Mouse (Mus musculus) midbrain, embryonic 11.5 days (tissue): ENCODE data around the gene Sbno2. TPM values are rescaled to one million over a fixed set of nuclear protein-coding genes. Genes with fewer than 3 reads are reported as not detected.

Experiments used
- ATAC-seq: fragments of 200-750 bp; cut with Nextera tagmentation; 2 replicates; pipeline ENCODE4 v1.8.0; 2017; ENCODE audit warnings: moderate TSS enrichment, moderate library complexity; ENCODE audit not compliant: low FRiP score
- DNase-seq: peaks from one replicate; pipeline ENCODE4 v3.0.0; 2015; ENCODE audit warnings: low spot score; ENCODE audit errors: missing footprints
- H3K27ac ChIP-seq: fragments of 300-500 bp; sonication (generic); 2 replicates; pipeline ENCODE4 v1.5.1; 2014; ENCODE audit warnings: low read depth, low read length
- H3K27me3 ChIP-seq: fragments of 300-500 bp; sonication (generic); 2 replicates; pipeline ENCODE4 v1.6.1; 2014; ENCODE audit warnings: mild to moderate bottlenecking, low read length, moderate library complexity, mixed read lengths; ENCODE audit not compliant: control insufficient read depth, insufficient read depth
- H3K36me3 ChIP-seq: fragments of 300-500 bp; sonication (generic); 2 replicates; pipeline ENCODE4 v1.6.1; 2014; ENCODE audit warnings: mild to moderate bottlenecking, low read length, moderate library complexity, mixed read lengths; ENCODE audit not compliant: control insufficient read depth, insufficient read depth
- H3K4me1 ChIP-seq: fragments of 300-500 bp; sonication (generic); 2 replicates; pipeline ENCODE4 v1.6.1; 2014; ENCODE audit warnings: low read length; ENCODE audit not compliant: control insufficient read depth, insufficient read depth
- H3K4me2 ChIP-seq: fragments of 300-500 bp; sonication (generic); 2 replicates; pipeline ENCODE4 v1.6.1; 2014; ENCODE audit warnings: mild to moderate bottlenecking, moderate library complexity
- H3K4me3 ChIP-seq: fragments of 300-500 bp; sonication (generic); 2 replicates; pipeline ENCODE4 v1.5.1; 2014; ENCODE audit warnings: low read depth, low read length
- H3K9ac ChIP-seq: fragments of 300-500 bp; sonication (generic); 2 replicates; pipeline ENCODE4 v1.6.1; 2014; ENCODE audit warnings: low read length
- H3K9me3 ChIP-seq: fragments of 300-500 bp; sonication (generic); 2 replicates; pipeline ENCODE4 v1.6.1; 2016; ENCODE audit warnings: low read length; ENCODE audit not compliant: control insufficient read depth
- WGBS: fragments of 180-500 bp; shearing (Covaris S2); extraction: QIAGEN DNeasy Blood & Tissue Kit; methylation state at CpG from one replicate; pipeline ENCODE4 v1.1.7; 2014; 5-methylcytosine and 5-hydroxymethylcytosine counted together
- polyA plus RNA-seq: library from polyadenylated mRNA; unstranded; fragments of >200 nt; fragmentation: Nextera tagmentation; extraction: Ambion mirVana; gene quantifications from 2 replicates; pipeline ENCODE4 v1.2.1, GENCODE M21; 2014

The Sbno2 gene
- polyA plus RNA-seq, 1 experiment from 2014 or later: 7.0 TPM

GRCm38 (mm10) chr10:80025889-80026288 is 79.5 kb downstream of the Sbno2 start:
- Histone ChIP-seq H3K4me2 (no peak overlapping the region), H3K4me1 (no peaks in the 10 kb centered on the region), H3K36me3 (no peaks in the 10 kb centered on the region), H3K27me3 (no peaks in the 10 kb centered on the region), H3K9me3 (no peaks in the 10 kb centered on the region), H3K27ac (no peak overlapping the region), H3K9ac (no peak overlapping the region), H3K4me3 (no peak overlapping the region)
- ATAC-seq (peak; percentile 65), DNase-seq (no peak)
- 64% methylated on average over 12 of the region's 12 CpGs for WGBS

GRCm38 (mm10) chr10:80025463-80025862 is 79.9 kb downstream of the Sbno2 start:
- H3K4me3 ChIP-seq: no peak overlapping the region

GRCm38 (mm10) chr10:80025044-80025347 is 80.4 kb downstream of the Sbno2 start:
- Histone ChIP-seq H3K9me3 (no peaks in the 10 kb centered on the region), H3K4me1 (no peaks in the 10 kb centered on the region; the same call in 1 of the 2 replicates), H3K9ac (no peak overlapping the region), H3K27me3 (0 out of 2 replicates have a peak, but pooled peaks cover 1% of the 10 kb centered on the region), H3K27ac (no peak overlapping the region), H3K4me2 (no peak overlapping the region), H3K4me3 (no peak overlapping the region), H3K36me3 (no peaks in the 10 kb centered on the region)
- WGBS: 54% methylated on average over 4 of the region's 4 CpGs
- DNase-seq: no peak
- no peak for ATAC-seq

More at GRCm38 (mm10) chr10:80025463-80025862, 79.9 kb downstream of the Sbno2 start:
- no peak for ATAC-seq
- no peak overlapping the region for H3K4me2 ChIP-seq
- H3K4me1 ChIP-seq: no peaks in the 10 kb centered on the region
- no peak overlapping the region for H3K9ac ChIP-seq
- no peaks in the 10 kb centered on the region for H3K9me3 ChIP-seq
- no peaks in the 10 kb centered on the region for H3K27me3 ChIP-seq
- DNase-seq: no peak
- no peaks in the 10 kb centered on the region for H3K36me3 ChIP-seq
- WGBS: 73% methylated on average over 10 of the region's 10 CpGs
- H3K27ac ChIP-seq: no peak overlapping the region

- Histone ChIP-seq H3K4me2 (no peak overlapping the region), H3K4me3 (no peak overlapping the region), H3K4me1 (peaks cover 4% of the 10 kb centered on the region; the same call in 1 of the 2 replicates), H3K27me3 (peaks cover 7% of the 10 kb centered on the region), H3K9me3 (no peaks in the 10 kb centered on the region), H3K9ac (no peak overlapping the region), H3K36me3 (no peaks in the 10 kb centered on the region), H3K27ac (no peak overlapping the region)
- WGBS: 79% methylated on average over 15 of the region's 15 CpGs
- ATAC-seq (no peak), DNase-seq (no peak)
Measured at GRCm38 (mm10) chr10:80024229-80025043, 80.9 kb downstream of the Sbno2 start.

GRCm38 (mm10) chr10:80023758-80024157 is 81.6 kb downstream of the Sbno2 start:
- H3K9ac ChIP-seq: no peak overlapping the region
- H3K4me3 ChIP-seq: no peak overlapping the region
- peaks cover 9% of the 10 kb centered on the region for H3K27me3 ChIP-seq
- DNase-seq (no peak), ATAC-seq (no peak)
- peaks cover 6% of the 10 kb centered on the region; the same call in 1 of the 2 replicates for H3K4me1 ChIP-seq
- no peaks in the 10 kb centered on the region for H3K9me3 ChIP-seq
- WGBS: 90% methylated on average over 5 of the region's 5 CpGs
- no peaks in the 10 kb centered on the region for H3K36me3 ChIP-seq
- H3K27ac ChIP-seq: no peak overlapping the region
- no peak overlapping the region for H3K4me2 ChIP-seq

- DNase-seq (no peak), ATAC-seq (no peak)
- H3K9ac ChIP-seq: no peak overlapping the region
- no peak overlapping the region for H3K4me2 ChIP-seq
- no peak overlapping the region for H3K27ac ChIP-seq
- H3K27me3 ChIP-seq: peaks cover 9% of the 10 kb centered on the region
- H3K4me1 ChIP-seq: peaks cover 6% of the 10 kb centered on the region; the same call in 1 of the 2 replicates
- no peaks in the 10 kb centered on the region for H3K9me3 ChIP-seq
- WGBS: 94% methylated on average over 8 of the region's 8 CpGs
- H3K36me3 ChIP-seq: no peaks in the 10 kb centered on the region
- no peak overlapping the region for H3K4me3 ChIP-seq
Measured at GRCm38 (mm10) chr10:80022806-80023205, 82.6 kb downstream of the Sbno2 start.

- no peak overlapping the region for H3K4me3 ChIP-seq
- 95% methylated on average over 12 of the region's 12 CpGs for WGBS
- no peak overlapping the region for H3K4me2 ChIP-seq
- peaks cover 6% of the 10 kb centered on the region; the same call in 1 of the 2 replicates for H3K4me1 ChIP-seq
- H3K9me3 ChIP-seq: no peaks in the 10 kb centered on the region
- peaks cover 11% of the 10 kb centered on the region for H3K27me3 ChIP-seq
- no peak overlapping the region for H3K27ac ChIP-seq
- no peaks in the 10 kb centered on the region for H3K36me3 ChIP-seq
- H3K9ac ChIP-seq: no peak overlapping the region
- DNase-seq: no peak
- no peak for ATAC-seq
Measured at GRCm38 (mm10) chr10:80022164-80022563, 83.2 kb downstream of the Sbno2 start.

- Histone ChIP-seq H3K36me3 (no peaks in the 10 kb centered on the region), H3K4me3 (no peak overlapping the region)
- ATAC-seq: no peak
Measured at GRCm38 (mm10) chr10:80021320-80021641, 84.1 kb downstream of the Sbno2 start.

GRCm38 (mm10) chr10:80020603-80021319 is 84.6 kb downstream of the Sbno2 start:
- ATAC-seq: 0 out of 2 replicates have a peak, but pooled peaks have one; percentile 33
- no peak overlapping the region for H3K4me2 ChIP-seq
- no peak for DNase-seq
- H3K4me3 ChIP-seq: no peak overlapping the region
- no peaks in the 10 kb centered on the region for H3K9me3 ChIP-seq
- peaks cover 14% of the 10 kb centered on the region for H3K27me3 ChIP-seq
- no peak overlapping the region for H3K9ac ChIP-seq
- H3K27ac ChIP-seq: no peak overlapping the region
- H3K36me3 ChIP-seq: no peaks in the 10 kb centered on the region
- peaks cover 6% of the 10 kb centered on the region; the same call in 1 of the 2 replicates for H3K4me1 ChIP-seq
- WGBS: 82% methylated on average over 18 of the region's 18 CpGs

More at GRCm38 (mm10) chr10:80021320-80021641, 84.1 kb downstream of the Sbno2 start:
- Histone ChIP-seq H3K27ac (no peak overlapping the region), H3K4me1 (peaks cover 6% of the 10 kb centered on the region; the same call in 1 of the 2 replicates), H3K27me3 (peaks cover 11% of the 10 kb centered on the region), H3K4me2 (no peak overlapping the region), H3K9me3 (no peaks in the 10 kb centered on the region), H3K9ac (no peak overlapping the region)
- no peak for DNase-seq
- whole genome bisulfite sequencing: 88% methylated on average over 13 of the region's 13 CpGs
